Mouse (Mus musculus): ENCODE measurements around the gene Rapgef5. TPM values are rescaled to one million over a fixed set of nuclear protein-coding genes. Genes with fewer than 3 reads are reported as not detected.

The Rapgef5 gene
- 0.04 TPM for polyA plus RNA-seq (2012; fragmentation: generic; extraction: Trizol)
- long read RNA-seq, experiment 1: 0 reads
- long read RNA-seq, experiment 2: 0 reads

- Histone ChIP-seq H3K27me3 (ENCODE audit: control insufficient read depth, insufficient read depth, insufficient read length) (peaks cover 5% of the 10 kb centered on the region), H3K4me3 (ENCODE audit: insufficient read depth, poor library complexity, severe bottlenecking) (no peak within 1 kb of the TSS), H3K79me3 (ENCODE audit: low read depth) (no peaks in the 10 kb centered on the region), H3K79me2 (ENCODE audit: control insufficient read depth, insufficient read depth) (no peaks in the 10 kb centered on the region), H3K36me3 (ENCODE audit: control insufficient read depth, insufficient read depth) (no peaks in the 10 kb centered on the region), H3ac (ENCODE audit: control insufficient read depth, insufficient read length, low read depth) (no peak within 1 kb of the TSS)
- TF ChIP-seq FOSL1 (IDR thresholded peaks at IDR 0.05; ENCODE audit: insufficient read depth, low read length, poor library complexity, severe bottlenecking): no peak
- TF ChIP-seq MAX (IDR thresholded peaks at IDR 0.05): no peak
- TF ChIP-seq USF1 (IDR thresholded peaks at IDR 0.05; ENCODE audit: low read depth): no peak
- no peak for TF ChIP-seq CEBPB (IDR thresholded peaks at IDR 0.05; ENCODE audit: low read depth)
- no peak for TF ChIP-seq MYOD1 (IDR thresholded peaks at IDR 0.05; ENCODE audit: control insufficient read depth, insufficient read length, low read depth)
- no peak for TF ChIP-seq MYOG (IDR thresholded peaks at IDR 0.05; ENCODE audit: control insufficient read depth, extremely low read depth, insufficient read length)
- no peak for TF ChIP-seq CTCF (IDR thresholded peaks at IDR 0.05; ENCODE audit: control insufficient read depth, insufficient read depth, insufficient read length)
Measured at GRCm38 (mm10) chr12:117516179-117516578, at the start of gene Rapgef5. TSS of gene Rapgef5 (plus strand) at chr12:117516479.

DNA sequence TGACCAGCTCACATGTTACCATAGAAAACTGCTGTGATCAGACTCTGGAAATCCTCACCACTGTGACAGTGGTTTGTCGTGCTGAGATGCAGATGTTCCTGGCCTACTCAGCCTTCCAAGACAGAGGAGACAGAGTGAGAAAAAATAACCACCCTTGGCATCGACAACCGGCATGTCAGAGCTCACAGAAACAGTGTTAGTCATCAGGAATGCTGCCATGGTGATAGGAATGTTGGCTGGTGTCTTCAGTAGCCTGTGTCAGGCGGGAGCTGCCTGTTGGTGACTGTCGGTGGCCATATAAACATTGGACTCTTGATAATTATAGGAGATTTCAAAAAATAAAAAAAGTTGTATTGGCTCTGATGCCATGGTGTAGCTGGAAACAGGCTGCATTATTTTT lies 48.0 kb upstream of the Rapgef5 start:
- no peaks in the 10 kb centered on the region for H3K79me2 ChIP-seq (ENCODE audit: control insufficient read depth, insufficient read depth)
- no peak overlapping the region for H3K4me3 ChIP-seq (ENCODE audit: insufficient read depth, poor library complexity, severe bottlenecking)
- no peaks in the 10 kb centered on the region for H3K27me3 ChIP-seq (ENCODE audit: control insufficient read depth, insufficient read depth, insufficient read length)
- no peak for TF ChIP-seq MYOD1 (IDR thresholded peaks at IDR 0.05; ENCODE audit: control insufficient read depth, insufficient read length, low read depth)
- no peak for TF ChIP-seq FOSL1 (IDR thresholded peaks at IDR 0.05; ENCODE audit: insufficient read depth, low read length, poor library complexity, severe bottlenecking)
- no peak for TF ChIP-seq MAX (IDR thresholded peaks at IDR 0.05)
- TF ChIP-seq CEBPB (IDR thresholded peaks at IDR 0.05; ENCODE audit: low read depth): no peak
- no peak for TF ChIP-seq CTCF (IDR thresholded peaks at IDR 0.05; ENCODE audit: control insufficient read depth, insufficient read depth, insufficient read length)
- TF ChIP-seq USF1 (IDR thresholded peaks at IDR 0.05; ENCODE audit: low read depth): no peak
- no peaks in the 10 kb centered on the region for H3K79me3 ChIP-seq (ENCODE audit: low read depth)
- no peak overlapping the region for H3ac ChIP-seq (ENCODE audit: control insufficient read depth, insufficient read length, low read depth)
- no peaks in the 10 kb centered on the region for H3K36me3 ChIP-seq (ENCODE audit: control insufficient read depth, insufficient read depth)

DNA sequence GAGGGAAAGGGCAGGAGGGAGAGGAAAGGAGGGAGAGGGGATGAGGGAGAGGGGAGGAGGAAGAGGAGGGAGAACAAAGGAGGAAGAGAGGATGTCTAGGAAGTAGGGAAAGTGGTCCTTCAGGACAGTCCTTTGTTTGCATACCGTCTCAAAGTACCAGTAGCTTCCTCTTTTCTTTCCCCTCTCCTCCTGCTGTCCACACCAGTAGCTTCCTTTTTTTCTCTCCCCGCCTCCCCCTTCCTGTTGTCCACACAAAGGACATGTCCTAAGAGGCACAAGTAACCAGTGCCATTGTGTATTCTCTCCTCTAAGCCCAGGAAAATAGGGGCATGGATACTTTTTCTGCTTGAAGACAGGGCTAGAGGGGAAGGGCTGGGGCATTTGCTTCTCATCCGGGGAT lies 37.3 kb upstream of the Rapgef5 start:
- no peaks in the 10 kb centered on the region for H3K79me2 ChIP-seq (ENCODE audit: control insufficient read depth, insufficient read depth)
- H3K36me3 ChIP-seq (ENCODE audit: control insufficient read depth, insufficient read depth): no peaks in the 10 kb centered on the region
- no peak for TF ChIP-seq MYOD1 (IDR thresholded peaks at IDR 0.05; ENCODE audit: control insufficient read depth, insufficient read length, low read depth)
- no peak for TF ChIP-seq MYOG (IDR thresholded peaks at IDR 0.05; ENCODE audit: control insufficient read depth, extremely low read depth, insufficient read length)
- TF ChIP-seq CEBPB (IDR thresholded peaks at IDR 0.05; ENCODE audit: low read depth): no peak
- TF ChIP-seq FOSL1 (IDR thresholded peaks at IDR 0.05; ENCODE audit: insufficient read depth, low read length, poor library complexity, severe bottlenecking): no peak
- TF ChIP-seq MAX (IDR thresholded peaks at IDR 0.05): no peak
- no peak for TF ChIP-seq CTCF (IDR thresholded peaks at IDR 0.05; ENCODE audit: control insufficient read depth, insufficient read depth, insufficient read length)
- no peak for TF ChIP-seq USF1 (IDR thresholded peaks at IDR 0.05; ENCODE audit: low read depth)
- no peaks in the 10 kb centered on the region for H3K79me3 ChIP-seq (ENCODE audit: low read depth)
- H3K4me3 ChIP-seq (ENCODE audit: insufficient read depth, poor library complexity, severe bottlenecking): no peak overlapping the region
- no peak overlapping the region for H3ac ChIP-seq (ENCODE audit: control insufficient read depth, insufficient read length, low read depth)
- no peaks in the 10 kb centered on the region for H3K27me3 ChIP-seq (ENCODE audit: control insufficient read depth, insufficient read depth, insufficient read length)

DNA sequence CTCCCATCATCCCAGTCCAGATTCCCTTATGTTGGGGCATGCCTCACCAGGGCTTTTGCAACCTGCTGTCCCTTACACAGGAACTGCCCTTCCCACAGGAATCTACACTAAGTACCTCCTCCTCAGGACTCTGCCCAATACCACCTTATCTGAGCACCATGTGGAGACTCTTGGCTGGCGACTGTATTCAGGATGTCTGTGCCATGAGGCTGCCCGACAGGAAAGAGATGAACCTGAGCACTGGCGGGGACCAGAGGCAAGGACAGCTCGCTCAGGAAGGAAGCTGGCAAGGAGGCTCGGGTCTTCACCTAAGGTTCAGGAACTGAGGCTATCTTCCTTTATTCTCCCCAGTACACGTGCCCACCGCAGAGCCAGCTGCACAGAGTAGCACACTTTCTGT lies 36.6 kb upstream of the Rapgef5 start:
- no peaks in the 10 kb centered on the region for H3K36me3 ChIP-seq (ENCODE audit: control insufficient read depth, insufficient read depth)
- TF ChIP-seq CTCF (IDR thresholded peaks at IDR 0.05; ENCODE audit: control insufficient read depth, insufficient read depth, insufficient read length) (no peak), MAX (IDR thresholded peaks at IDR 0.05) (no peak), MYOD1 (IDR thresholded peaks at IDR 0.05; ENCODE audit: control insufficient read depth, insufficient read length, low read depth) (no peak), USF1 (IDR thresholded peaks at IDR 0.05; ENCODE audit: low read depth) (no peak), CEBPB (IDR thresholded peaks at IDR 0.05; ENCODE audit: low read depth) (no peak), FOSL1 (IDR thresholded peaks at IDR 0.05; ENCODE audit: insufficient read depth, low read length, poor library complexity, severe bottlenecking) (no peak), MYOG (IDR thresholded peaks at IDR 0.05; ENCODE audit: control insufficient read depth, extremely low read depth, insufficient read length) (no peak)
- no peak overlapping the region for H3ac ChIP-seq (ENCODE audit: control insufficient read depth, insufficient read length, low read depth)
- H3K79me2 ChIP-seq (ENCODE audit: control insufficient read depth, insufficient read depth): no peaks in the 10 kb centered on the region
- H3K4me3 ChIP-seq (ENCODE audit: insufficient read depth, poor library complexity, severe bottlenecking): no peak overlapping the region
- no peaks in the 10 kb centered on the region for H3K27me3 ChIP-seq (ENCODE audit: control insufficient read depth, insufficient read depth, insufficient read length)
- H3K79me3 ChIP-seq (ENCODE audit: low read depth): no peaks in the 10 kb centered on the region

DNA sequence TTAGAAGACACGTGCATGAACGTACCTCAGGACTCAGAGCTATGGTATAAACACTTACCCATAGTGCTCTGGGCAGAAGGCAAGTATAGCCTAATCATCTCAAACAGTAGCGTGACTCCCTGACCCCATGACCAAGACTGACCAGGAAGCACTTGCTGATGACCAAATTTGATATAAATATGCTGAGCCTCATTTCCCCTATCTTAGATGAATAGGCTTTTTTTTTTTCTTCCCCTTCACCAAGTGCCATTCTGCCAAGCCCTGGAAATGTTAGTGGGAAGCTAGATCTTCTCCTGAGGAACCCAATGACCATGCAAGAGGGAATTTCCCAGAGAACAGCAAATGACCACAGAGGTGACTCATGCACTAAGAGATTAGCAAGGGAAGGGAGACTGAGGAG lies 35.3 kb upstream of the Rapgef5 start:
- Histone ChIP-seq H3K4me3 (ENCODE audit: insufficient read depth, poor library complexity, severe bottlenecking) (no peak overlapping the region), H3K79me3 (ENCODE audit: low read depth) (no peaks in the 10 kb centered on the region), H3K36me3 (ENCODE audit: control insufficient read depth, insufficient read depth) (no peaks in the 10 kb centered on the region), H3K27me3 (ENCODE audit: control insufficient read depth, insufficient read depth, insufficient read length) (no peaks in the 10 kb centered on the region), H3K79me2 (ENCODE audit: control insufficient read depth, insufficient read depth) (no peaks in the 10 kb centered on the region), H3ac (ENCODE audit: control insufficient read depth, insufficient read length, low read depth) (no peak overlapping the region)
- TF ChIP-seq MAX (IDR thresholded peaks at IDR 0.05): no peak
- TF ChIP-seq USF1 (IDR thresholded peaks at IDR 0.05; ENCODE audit: low read depth): no peak
- no peak for TF ChIP-seq MYOD1 (IDR thresholded peaks at IDR 0.05; ENCODE audit: control insufficient read depth, insufficient read length, low read depth)
- no peak for TF ChIP-seq CTCF (IDR thresholded peaks at IDR 0.05; ENCODE audit: control insufficient read depth, insufficient read depth, insufficient read length)
- TF ChIP-seq CEBPB (IDR thresholded peaks at IDR 0.05; ENCODE audit: low read depth): no peak

- H3K79me3 ChIP-seq (ENCODE audit: low read depth): no peaks in the 10 kb centered on the region
- no peaks in the 10 kb centered on the region for H3K79me2 ChIP-seq (ENCODE audit: control insufficient read depth, insufficient read depth)
- H3K36me3 ChIP-seq (ENCODE audit: control insufficient read depth, insufficient read depth): no peaks in the 10 kb centered on the region
- TF ChIP-seq USF1 (IDR thresholded peaks at IDR 0.05; ENCODE audit: low read depth) (no peak), CEBPB (IDR thresholded peaks at IDR 0.05; ENCODE audit: low read depth) (no peak), CTCF (IDR thresholded peaks at IDR 0.05; ENCODE audit: control insufficient read depth, insufficient read depth, insufficient read length) (no peak)
- no peak overlapping the region for H3ac ChIP-seq (ENCODE audit: control insufficient read depth, insufficient read length, low read depth)
- no peak overlapping the region for H3K4me3 ChIP-seq (ENCODE audit: insufficient read depth, poor library complexity, severe bottlenecking)
- no peaks in the 10 kb centered on the region for H3K27me3 ChIP-seq (ENCODE audit: control insufficient read depth, insufficient read depth, insufficient read length)
Measured at GRCm38 (mm10) chr12:117482665-117483064, 33.6 kb upstream of the Rapgef5 start.
